Mouse (Mus musculus) heart, adult 2 months (tissue): ENCODE data around the gene Wdr26.

Experiments
- CTCF ChIP-seq: fragments of 200-600 bp; IDR thresholded peaks from 2 replicates; pipeline ENCODE4 v1.8.1; 2022; ENCODE audit warnings: antibody characterized with exemption, mild to moderate bottlenecking, moderate library complexity
- EP300 ChIP-seq: fragments of 200-500 bp; IDR thresholded peaks from 2 replicates; pipeline ENCODE4 v1.6.1; 2011; ENCODE audit warnings: low read depth, low read length, control low read depth; ENCODE audit not compliant: insufficient read depth

- TF ChIP-seq CTCF = no peak
- no peak for TF ChIP-seq EP300
Measured at GRCm38 (mm10) chr1:181148540-181148939, 63.3 kb downstream of the Wdr26 start.
